Mouse (Mus musculus) thymus, adult 2 months (tissue): ENCODE data around the gene Ap1m2.

Experiments used
- CTCF ChIP-seq: fragments of 200-500 bp; IDR thresholded peaks from 2 replicates; pipeline ENCODE4 v1.5.1; 2012; ENCODE audit warnings: mild to moderate bottlenecking, control low read depth, low read length, moderate library complexity, borderline replicate concordance; ENCODE audit not compliant: control insufficient read depth, poor library complexity, insufficient read depth; ENCODE audit errors: extremely low read depth
- POLR2A ChIP-seq: fragments of 200-500 bp; IDR thresholded peaks from 2 replicates; pipeline ENCODE4 v1.6.1; 2012; ENCODE audit warnings: mild to moderate bottlenecking, low read length, control low read depth, moderate library complexity; ENCODE audit not compliant: control insufficient read depth, poor library complexity, insufficient read depth; ENCODE audit errors: extremely low read depth

- TF ChIP-seq POLR2A = no peak
- TF ChIP-seq CTCF = no peak
Measured at GRCm38 (mm10) chr9:21290589-21290988, 21.5 kb downstream of the Ap1m2 start.
